Mouse (Mus musculus) kidney, postnatal 25 days (tissue): ENCODE results near the gene Gm13089.
"Not testable (repeated sequence)": the region's sequence is repeated elsewhere in the genome, so short reads cannot be mapped to it uniquely, and the experiment has no call there.

ENCODE experiments used
- DNase-seq, 2 experiments: peaks; one replicate each; pipeline ENCODE4 v3.0.0; 2021; ENCODE audit warnings: mixed read lengths in 2 of 2

Gene Gm13089

GRCm38 (mm10) chr4:143702611-143703010, at the start of gene Gm13089:
TSS of gene Gm13089 (minus strand) at chr4:143702711.
- DNase-seq, result no peak

- no peak for DNase-seq
Measured at GRCm38 (mm10) chr4:143719155-143719554, 16.6 kb upstream of the Gm13089 start, which contains the start of gene Gm13078. TSS of gene Gm13078 (plus strand) at chr4:143719455.

- not testable (repeated sequence) for DNase-seq
Measured at GRCm38 (mm10) chr4:143657146-143657545, 45.4 kb downstream of the Gm13089 start, which contains the start of gene Gm13088. TSS of gene Gm13088 (minus strand) at chr4:143657246.
